Mouse (Mus musculus) ovary, postnatal 10 days (tissue): Measurements from ENCODE around the gene Pif1.

Experiments
- DNase-seq: peaks from one replicate; pipeline ENCODE4 v3.0.0; 2022; ENCODE audit warnings: low spot score

Pif1 gene

DNA sequence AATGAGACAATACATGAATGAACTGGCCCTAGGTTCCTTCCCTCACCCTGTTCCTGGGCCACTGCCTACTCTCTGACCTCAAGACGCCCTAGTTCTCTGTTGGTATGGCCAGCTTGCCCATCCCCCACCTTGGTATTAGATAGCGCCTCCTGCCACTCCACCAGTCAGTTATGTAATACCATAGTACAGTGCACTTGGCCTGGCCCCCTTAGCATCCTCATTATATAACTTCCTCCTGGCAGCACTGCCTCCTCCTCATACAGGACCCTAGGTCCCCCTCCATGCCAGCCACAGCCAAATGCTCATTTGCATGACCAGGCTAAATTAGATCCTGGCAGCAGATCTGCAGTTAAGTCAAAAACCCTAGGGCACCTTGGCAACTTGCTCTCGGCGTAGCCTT lies 25.9 kb upstream of the Pif1 start:
- no peak for DNase-seq

DNA sequence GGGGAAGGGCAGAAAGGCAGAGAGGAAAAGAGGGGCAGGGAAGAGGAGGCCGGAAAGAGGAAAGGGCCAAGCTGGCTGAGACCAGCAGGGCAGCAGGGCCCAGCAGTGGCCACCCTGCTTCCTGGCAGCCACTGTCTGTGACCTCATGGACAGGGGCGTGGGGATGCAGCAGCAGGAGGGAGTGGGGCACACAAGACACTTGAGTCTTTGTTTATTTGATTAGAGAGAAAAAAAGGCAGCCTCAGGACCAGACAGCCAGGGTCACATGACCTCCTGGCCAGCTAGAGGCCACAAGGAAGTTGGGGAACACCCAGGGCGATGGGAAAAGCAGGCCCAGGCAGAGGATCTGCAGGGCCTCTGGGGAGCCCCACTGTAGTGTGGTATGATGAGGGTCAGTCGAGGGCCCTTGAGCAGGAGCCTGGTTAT lies 24.9 kb upstream of the Pif1 start:
- DNase-seq: no peak

DNA sequence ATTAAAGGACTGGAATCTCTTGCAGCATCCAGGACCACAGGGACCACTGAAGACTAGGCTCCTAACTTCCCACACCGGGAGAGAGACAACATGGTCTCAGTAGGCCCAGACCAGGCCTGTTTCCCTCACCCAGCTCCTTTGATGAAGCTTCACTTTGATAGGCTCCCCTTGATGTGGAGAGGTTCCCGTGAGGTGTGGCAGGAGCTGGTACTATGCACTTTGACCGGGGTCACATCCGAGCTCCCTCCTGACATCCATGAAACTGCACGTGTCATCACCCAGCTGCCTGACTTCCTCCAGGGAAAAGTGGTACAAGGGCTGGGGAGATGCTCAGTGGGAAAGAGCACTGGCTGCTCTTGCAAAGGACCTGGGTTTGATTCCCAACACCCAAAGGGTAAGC lies 23.9 kb upstream of the Pif1 start:
- no peak for DNase-seq

DNA sequence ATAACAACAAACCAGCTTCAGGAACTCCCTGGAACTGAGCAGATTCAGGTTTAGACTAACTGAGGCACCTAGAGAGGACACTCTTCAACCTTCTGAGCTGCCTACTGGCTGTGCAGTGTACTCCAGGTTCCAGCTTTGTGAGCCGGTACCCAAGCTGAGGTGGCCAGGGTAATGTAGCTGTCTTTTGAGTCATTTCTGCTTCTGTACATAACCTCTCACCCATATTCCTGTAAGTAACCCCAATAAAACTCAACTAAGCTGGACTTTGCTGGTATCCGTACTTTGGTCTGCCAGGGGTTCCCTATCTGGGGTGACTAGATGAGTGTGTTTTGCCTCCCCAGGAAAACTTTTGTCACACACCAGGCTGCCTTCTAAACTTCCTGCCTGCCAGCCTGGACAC lies 22.3 kb upstream of the Pif1 start:
- DNase-seq: no peak

DNA sequence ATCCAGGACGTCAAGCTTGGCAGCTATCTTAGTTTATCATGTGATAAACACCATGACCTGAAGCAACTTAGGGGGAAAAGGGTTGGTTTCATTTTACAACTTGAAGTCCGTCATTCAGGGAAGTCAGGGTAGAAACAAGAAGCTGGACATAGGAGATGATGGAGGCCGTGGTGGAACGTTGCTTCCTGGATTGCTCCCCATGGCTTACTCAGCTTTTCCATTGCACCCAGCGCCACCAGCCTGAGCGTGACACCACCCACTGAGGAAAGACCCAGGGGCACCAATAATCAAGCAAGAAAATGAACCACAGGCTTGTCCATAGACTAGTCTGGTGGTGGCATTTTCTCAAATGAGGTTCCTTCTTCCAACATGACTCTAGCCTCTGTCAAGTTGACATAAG lies 18.2 kb upstream of the Pif1 start:
- no peak for DNase-seq

DNA sequence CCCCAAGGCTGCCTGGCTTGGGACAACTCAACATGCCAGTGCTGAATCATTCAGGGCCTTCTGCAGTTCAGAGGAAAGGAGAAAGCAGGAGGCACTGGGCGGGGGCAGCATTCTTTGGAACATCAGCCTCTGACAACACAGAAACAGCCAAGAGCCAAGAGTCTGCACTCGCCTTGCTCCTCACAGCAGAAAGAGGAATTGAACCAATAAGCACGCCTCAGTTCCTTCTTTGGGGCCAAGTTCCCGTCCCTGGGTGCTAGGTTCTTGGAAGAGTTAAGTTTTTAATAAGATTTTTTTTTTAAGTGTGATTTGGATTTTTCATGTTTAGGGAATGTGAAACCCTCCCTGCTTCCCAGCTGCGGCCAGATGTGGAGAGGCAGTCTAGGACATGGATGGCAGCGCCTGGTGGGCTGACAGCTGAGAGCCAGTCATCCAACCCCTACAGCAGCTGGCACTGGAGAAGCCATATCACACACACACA lies 17.4 kb upstream of the Pif1 start:
- DNase-seq: no peak

DNA sequence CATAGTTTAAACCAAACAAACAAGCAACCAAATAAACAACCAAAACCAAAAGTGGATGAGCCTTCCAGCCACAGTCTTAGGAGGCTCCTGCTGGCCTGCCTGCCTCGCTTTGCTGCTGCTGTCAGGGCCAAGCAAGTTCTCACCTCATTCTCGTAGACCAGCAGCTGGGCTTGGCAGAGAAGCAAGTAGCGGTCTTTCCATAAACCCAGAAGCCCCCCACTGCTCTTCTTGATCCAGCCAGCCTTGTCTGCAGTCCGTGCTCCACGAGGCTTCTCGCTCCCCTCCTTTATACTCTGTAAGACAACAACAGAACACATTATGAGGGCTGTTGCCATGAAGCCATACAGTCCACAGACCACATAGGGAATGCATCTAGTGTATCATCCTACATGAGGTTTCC lies 14.1 kb upstream of the Pif1 start:
- no peak for DNase-seq

DNA sequence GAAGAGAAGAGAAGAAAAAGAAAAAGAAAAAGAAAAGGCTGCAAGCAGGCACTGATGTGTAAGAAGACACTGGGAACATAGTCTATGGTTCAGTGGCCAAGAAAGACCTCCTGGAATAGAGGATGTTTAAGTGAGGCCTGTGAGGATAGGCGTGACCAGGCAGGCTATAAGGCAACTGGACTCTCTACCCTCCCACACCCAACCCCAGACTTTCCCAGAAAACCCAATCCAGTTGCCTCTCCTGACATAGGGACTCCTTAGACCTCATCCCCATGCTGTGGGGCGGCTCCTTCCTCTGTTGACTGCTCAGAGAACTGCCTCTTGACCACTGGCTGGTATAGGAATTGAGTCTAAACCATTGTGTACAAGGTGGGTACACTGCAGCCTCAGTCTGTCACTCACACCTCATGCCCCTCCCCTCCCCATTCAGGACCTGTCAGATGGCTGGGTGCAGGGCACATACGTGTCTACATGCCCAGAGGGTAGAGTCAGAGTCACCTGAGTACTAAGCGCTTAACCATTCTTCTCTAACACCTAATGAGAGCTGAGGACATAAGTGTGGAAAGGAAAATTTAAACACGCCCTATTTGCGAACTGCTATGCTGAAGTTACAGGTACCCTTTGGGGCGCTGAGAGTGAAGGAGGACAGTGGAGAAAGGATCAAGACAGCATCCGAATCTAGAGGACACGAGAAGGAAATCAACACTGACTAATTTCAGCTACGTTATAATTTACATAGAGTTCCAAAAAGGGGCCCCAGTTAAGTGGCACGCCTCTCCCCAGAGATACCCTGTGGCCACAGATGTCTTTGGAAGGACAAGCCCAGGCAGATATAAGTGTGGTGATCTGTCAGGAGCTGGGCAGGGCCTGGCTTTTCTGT lies 12.2 kb upstream of the Pif1 start:
- DNase-seq: no peak

DNA sequence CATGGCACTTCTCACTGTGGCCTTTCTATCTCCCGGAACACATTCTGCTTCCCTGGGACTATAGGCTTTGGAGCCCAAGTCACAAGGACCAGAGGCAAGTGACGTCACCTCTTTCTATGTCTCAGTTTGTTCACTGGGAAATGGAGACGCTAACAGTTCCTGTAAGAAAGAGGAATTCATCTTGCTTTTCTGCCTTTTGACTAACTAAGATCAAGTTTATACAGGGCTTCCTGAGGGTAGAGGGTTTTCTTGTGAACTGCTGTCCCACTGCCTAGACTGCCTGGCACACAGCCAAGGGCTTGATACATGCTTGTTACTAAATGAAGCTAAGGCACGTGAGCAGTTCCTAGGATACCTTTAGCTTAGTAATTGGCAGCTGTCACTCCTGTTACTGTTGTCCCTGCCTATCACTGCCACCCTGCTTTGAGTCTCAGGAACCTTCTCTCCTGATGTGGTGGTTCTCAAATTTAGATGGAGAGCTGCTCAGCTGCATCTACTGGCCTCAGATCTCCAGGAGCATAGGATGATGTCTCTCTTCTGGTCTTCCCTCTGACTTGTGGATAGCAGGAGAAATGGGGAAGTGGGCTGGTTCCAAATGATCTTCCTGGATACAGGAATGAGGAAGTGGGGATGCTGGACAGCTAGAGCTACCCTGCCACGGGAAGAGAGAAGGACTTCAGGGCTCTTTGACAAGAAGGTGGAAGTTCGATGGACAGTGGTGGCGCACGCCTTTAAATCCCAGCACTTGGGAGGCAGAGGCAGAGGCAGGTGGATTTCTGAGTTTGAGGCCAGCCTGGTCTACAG lies 11.4 kb upstream of the Pif1 start:
- no peak for DNase-seq

DNA sequence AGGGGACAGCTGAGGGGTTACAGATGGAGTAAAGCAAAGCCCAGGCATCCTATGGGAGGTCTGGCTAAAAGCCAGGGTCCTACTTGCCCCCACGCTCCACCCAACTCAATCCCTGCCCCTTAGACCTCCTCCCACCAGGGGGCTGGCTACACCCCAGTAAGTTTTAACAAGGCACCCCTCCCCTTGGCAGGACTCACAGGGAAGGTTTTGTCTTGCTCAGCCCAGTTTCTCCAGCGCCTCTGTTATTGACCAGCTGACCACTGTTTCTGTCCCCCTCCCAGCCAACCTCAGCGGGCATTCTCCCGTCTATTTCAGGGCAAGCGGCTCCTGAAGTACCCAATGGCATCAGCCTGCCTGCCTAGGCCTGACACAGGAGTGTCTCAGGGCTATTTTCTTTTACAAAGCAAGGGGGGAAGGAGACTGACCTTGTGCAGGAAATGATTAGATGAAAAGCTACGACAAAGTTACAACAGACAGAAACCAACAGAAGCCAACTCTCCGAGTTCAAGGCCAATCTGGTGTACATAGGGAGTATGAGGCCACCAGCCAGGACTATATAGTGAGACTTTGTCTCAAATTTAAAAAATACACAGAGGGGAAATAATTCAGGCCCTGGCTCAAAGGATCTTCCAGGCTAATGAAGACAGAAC lies 10.0 kb upstream of the Pif1 start:
- no peak for DNase-seq

DNA sequence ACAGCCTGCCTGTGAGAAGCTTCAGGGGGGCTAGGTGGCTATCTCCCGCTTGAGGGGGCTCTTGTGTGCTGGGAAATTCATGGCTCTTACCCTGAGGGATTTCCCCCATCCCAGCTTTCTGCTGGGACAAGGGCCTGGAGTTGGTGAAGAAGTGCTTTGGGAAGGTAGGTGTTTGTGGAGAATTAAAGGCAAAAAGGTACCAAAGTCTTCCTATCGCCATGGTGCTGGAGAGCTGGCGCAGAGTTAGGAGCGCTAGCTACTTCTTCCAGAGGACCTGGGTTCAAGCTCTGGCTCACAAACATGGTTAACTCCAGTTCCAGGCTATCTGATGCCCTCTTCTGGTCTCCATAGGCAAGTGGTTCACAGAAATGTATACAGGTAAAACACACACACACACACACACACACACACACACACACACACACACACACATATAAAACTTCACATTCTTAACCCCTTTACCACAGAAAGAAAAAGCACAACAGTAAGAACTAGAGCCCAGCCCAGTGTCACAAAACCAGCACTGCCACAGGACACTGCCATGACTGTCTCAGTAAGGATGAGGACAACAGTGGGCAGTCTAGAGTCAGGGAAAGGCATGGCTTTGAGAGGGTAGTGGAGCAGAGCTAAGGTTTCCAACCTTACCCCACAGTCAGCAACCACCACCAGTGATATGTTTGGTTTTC lies 9.3 kb upstream of the Pif1 start:
- no peak for DNase-seq

DNA sequence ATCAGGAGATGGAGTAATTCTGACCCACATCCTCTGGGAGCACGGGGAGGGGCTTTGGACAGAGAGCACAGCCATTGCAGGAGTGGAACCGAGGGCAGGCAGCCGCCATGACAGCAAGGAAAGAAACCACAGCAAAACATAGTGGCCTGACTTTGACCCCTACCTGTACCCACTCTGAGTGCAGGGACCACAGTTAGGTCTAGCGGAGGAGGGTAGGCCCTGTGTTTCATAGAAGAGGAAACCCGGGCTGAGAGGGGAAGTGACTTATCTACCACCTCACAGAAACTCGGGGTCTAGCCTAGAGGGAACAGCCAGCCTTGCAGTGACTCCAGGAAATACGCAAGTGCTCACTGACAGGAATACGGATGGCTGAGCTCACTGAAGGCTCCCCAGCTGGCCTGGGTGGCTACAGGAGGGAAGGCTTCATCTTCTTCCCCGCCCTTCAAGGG lies 8.1 kb upstream of the Pif1 start:
- DNase-seq: no peak

DNA sequence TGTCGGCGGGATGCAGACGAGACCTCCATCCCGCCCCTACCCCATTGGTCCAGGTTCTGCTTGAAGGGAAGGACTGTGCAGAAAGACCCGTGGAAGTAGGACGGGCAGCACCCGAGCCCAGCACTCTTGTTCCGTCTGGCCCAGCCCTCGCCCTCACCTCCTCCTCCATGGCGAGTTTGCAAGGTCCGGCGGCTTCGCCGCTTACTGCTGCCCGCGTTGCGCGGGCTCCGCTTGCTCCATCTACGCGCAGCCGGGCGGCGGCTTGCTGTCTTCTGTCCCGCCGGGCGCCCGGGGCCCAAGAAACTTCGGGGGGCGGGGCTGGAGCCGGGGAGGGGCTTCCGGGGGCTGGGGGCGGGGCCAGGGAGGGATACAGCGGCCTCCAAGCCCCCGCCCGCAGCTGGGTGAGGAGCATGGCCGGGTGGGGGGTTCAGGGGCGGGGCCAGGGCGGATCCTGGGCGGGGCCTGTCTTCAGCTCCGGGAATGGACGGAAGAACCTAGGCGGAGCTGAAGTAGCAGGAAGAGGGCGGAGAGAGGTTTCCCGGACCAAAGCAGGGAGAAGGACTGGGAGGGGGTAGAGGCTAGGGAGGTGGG lies 7.1 kb upstream of the Pif1 start, which contains the start of gene Plekho2:
Gene Plekho2, minus strand, starts transcription at position 260 of the 591 bp plus-strand sequence.
- peak; percentile 75 for DNase-seq

DNA sequence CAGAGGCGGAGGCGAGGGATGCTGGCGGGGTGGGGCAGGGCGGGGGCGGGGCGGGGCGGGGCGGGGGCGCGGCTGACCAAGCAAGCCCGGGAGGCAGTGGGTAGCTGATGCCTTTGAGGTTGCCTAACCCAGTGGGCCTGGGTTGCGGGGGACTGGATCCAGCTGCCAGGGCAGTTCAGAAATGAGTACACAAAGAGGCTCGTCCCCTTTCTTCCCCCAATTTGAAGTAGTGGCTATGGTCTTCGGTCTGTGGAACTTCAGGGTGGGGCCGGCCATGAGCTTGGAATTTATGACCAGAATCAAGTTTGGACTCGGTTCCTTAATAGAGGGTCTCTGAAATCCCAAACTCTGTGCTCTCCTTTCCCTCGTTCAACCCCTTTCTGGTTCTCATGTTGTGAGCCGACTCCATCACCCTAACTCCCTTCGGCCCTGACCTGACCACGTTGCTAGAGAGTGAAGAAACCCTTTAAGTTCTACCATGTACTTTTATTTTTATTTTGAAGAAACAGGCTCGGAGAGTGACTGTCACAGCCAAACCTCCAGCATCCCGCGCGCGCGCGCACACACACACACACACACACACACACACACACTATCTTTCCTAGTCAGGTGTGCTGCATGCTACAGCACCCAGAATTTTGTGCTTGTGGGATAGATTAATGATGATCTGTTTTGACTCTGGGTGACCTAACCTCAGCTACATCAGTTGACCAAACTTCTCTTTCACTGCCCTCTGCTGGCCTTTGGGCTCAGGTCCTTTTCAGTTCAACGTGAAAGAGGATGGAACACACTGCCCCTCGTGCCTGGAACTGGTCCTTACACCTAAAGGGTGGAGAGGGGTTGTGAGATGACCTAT lies 6.3 kb upstream of the Pif1 start:
- peak; percentile 63 for DNase-seq

DNA sequence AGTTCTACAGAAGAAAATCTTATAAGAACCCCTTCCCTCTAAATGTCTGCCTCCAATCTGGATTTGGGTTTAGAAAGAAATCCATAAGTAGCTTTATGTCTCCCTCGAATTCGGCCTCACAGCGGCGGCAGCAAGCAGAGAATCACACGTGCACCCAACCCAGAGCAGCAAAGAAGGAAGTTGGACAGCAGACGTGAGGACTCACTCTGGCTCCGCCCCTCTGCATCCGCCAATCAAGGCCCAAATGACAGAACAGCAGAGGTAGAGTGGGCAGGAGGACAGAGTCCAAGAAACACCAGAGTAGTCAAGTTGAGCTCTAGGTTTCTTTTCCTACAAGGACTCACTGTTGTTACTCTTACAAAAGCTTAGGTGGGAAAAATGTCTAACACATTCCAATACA lies 3.9 kb upstream of the Pif1 start:
- DNase-seq: no peak

DNA sequence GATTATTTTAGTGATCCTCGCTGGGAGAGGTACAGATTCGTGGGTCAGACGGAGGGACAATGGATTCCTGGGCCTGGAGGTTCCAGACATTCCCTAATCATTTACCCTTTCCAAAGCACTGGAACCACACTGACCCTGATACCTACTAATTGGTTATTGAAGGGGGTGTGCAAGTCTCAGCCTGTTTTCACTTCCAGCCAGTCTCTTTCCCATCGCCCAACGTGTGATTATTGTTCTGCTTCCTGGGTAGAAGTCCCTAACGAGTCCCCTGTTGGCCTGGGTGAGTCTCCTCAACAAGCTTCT lies 261 bp downstream of the Pif1 start:
- no peak for DNase-seq

DNA sequence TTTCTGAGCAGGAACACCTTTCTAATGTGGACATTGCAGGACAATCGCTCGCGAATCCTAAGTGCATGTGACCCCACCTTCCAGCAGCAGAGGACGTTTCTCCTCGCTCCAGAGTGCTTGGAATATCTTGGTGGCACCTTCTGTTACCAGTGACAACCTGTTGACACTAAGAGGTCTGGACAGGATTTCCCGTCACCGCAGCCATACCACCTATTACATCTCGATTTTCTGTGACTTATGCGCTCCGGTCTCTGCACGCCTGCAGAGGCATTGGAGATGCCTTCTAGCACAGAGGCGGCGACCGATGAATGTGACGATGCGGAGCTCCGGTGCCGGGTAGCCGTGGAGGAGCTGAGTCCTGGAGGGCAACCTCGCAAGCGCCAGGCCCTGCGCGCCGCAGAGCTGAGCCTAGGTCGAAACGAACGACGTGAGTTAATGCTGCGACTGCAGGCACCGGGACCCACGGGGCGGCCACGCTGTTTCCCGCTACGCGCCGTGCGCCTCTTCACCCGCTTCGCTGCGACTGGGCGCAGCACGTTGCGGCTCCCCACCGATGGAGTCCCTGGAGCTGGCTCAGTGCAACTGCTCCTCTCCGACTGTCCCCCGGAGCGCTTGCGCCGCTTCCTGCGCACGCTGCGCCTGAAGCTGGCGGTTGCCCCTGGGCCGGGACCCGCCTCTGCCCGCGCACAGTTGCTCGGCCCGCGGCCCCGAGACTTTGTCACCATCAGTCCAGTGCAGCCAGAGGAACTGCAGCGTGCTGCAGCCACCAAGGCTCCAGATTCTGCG lies 806 bp downstream of the Pif1 start:
- no peak for DNase-seq

DNA sequence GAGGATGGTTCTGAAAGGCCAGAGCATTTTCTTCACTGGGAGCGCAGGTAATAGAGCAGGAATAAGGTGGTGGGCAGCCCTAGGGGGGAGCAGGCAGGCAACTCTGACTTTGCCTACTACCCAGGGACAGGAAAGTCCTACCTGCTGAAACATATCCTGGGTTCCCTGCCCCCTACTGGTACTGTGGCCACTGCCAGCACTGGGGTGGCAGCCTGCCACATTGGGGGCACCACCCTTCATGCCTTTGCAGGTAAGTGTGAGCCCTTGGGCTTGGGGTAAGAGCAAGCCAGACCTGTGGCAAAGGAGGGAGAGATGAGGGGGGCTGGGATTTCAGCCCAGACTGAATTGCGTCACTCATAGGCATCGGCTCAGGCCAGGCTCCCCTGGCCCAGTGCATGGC lies 2.1 kb downstream of the Pif1 start:
- no peak for DNase-seq

DNA sequence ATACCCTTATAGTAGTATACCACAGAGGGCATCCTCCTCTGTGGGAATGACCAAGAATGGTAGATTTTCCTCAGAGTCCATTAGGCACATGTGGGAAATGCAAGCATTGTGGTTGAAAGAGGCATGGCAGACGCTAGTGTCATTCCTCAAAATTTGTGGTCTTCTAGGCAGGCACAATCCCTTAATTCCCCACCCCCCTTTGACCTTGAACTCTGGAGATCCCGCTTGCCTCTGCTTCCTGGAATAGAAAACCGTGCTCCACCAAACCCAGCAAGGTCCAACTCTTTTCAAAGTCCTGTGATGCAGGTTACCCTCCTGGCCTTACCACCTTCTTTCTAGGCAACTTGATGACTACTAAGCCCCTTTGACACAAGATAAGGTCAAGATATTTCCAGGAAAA lies 5.8 kb downstream of the Pif1 start:
- no peak for DNase-seq

DNA sequence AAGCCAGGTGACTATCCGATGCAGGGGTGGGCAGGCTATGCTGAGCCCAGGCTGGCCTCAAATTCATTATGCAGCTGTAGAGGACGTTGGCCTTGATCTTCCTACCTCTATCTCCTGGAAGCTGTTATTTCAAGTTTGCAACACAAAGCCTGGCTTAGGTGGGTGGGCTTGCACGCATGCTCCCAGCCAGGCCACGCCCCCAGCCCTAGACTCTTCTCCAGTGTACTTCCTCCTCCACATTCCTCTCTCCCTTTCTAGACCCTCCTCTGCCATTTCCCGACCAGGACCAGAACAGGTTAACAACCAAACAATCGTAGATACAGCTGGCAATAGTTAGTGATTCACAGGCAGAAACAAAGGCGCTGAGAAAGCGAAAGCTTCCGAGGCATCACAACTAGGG lies 6.6 kb downstream of the Pif1 start:
- DNase-seq: no peak
